Mouse (Mus musculus) liver, adult 2 months (tissue): Measurements from ENCODE around the gene Il34. TPM values are rescaled to one million over a fixed set of nuclear protein-coding genes. Genes with fewer than 3 reads are reported as not detected.

Experiments
- DNase-seq: peaks from one replicate; pipeline ENCODE4 v3.0.0-alpha.2; 2011; ENCODE audit warnings: low read depth, low spot score; ENCODE audit errors: extremely low read depth
- H3K27ac ChIP-seq: fragments of 200-500 bp; replicated peaks from 2 replicates; pipeline ENCODE4 v1.5.1; 2012; ENCODE audit warnings: low read depth, mild to moderate bottlenecking, control low read depth, inconsistent platforms, low read length; ENCODE audit not compliant: insufficient read depth
- H3K27me3 ChIP-seq: fragments of 200-500 bp; 2 replicates; pipeline ENCODE4 v1.6.1; 2012; ENCODE audit warnings: mild to moderate bottlenecking, moderate library complexity, low read length, inconsistent platforms; ENCODE audit not compliant: control insufficient read depth, insufficient read depth
- H3K36me3 ChIP-seq: fragments of 200-500 bp; 2 replicates; pipeline ENCODE4 v1.6.1; 2012; ENCODE audit warnings: low read length, inconsistent platforms; ENCODE audit not compliant: control insufficient read depth, insufficient read depth
- H3K4me1 ChIP-seq: fragments of 200-500 bp; 2 replicates; pipeline ENCODE4 v1.6.1; 2011; ENCODE audit warnings: low read length; ENCODE audit not compliant: control insufficient read depth, insufficient read depth
- H3K4me3 ChIP-seq: fragments of 200-500 bp; 2 replicates; pipeline ENCODE4 v1.5.1; 2011; ENCODE audit warnings: low read depth, mild to moderate bottlenecking, control low read depth, low read length, moderate library complexity; ENCODE audit not compliant: insufficient read depth
- H3K79me2 ChIP-seq: fragments of 200-500 bp; 2 replicates; pipeline ENCODE4 v1.6.1; 2012; ENCODE audit warnings: inconsistent platforms, mild to moderate bottlenecking, low read length, moderate library complexity; ENCODE audit not compliant: control insufficient read depth, insufficient read depth
- H3K9ac ChIP-seq: fragments of 200-500 bp; 2 replicates; pipeline ENCODE4 v1.6.1; 2012; ENCODE audit warnings: low read depth, mild to moderate bottlenecking, control low read depth, inconsistent platforms, low read length
- CTCF ChIP-seq: fragments of 200-500 bp; IDR thresholded peaks from 2 replicates; pipeline ENCODE4 v1.5.1; 2011; ENCODE audit warnings: low read depth, low read length, control low read depth
- POLR2A ChIP-seq: fragments of 200-500 bp; IDR thresholded peaks from 2 replicates; pipeline ENCODE4 v1.6.1; 2011; ENCODE audit warnings: low read length, control low read depth; ENCODE audit not compliant: insufficient read depth; ENCODE audit errors: extremely low read depth
- WGBS: fragments of 180-500 bp; shearing (Covaris S2); methylation state at CpG from one replicate; pipeline ENCODE4 v1.1.7; 2018; 5-methylcytosine and 5-hydroxymethylcytosine counted together
- polyA plus RNA-seq: library from polyadenylated mRNA; depleted of rRNA; stranded (reverse); fragments of >200 nt; gene quantifications from 2 replicates; pipeline ENCODE4 v1.2.3, GENCODE M21; 2012
- total RNA-seq: library from RNA; depleted of rRNA; stranded (reverse); fragments of >200 nt; gene quantifications from 2 replicates; pipeline ENCODE4 v1.2.3, GENCODE M21; 2014

Il34 gene
- total and polyA plus RNA-seq, 2 experiments = 2.4 to 7.3 TPM

DNA sequence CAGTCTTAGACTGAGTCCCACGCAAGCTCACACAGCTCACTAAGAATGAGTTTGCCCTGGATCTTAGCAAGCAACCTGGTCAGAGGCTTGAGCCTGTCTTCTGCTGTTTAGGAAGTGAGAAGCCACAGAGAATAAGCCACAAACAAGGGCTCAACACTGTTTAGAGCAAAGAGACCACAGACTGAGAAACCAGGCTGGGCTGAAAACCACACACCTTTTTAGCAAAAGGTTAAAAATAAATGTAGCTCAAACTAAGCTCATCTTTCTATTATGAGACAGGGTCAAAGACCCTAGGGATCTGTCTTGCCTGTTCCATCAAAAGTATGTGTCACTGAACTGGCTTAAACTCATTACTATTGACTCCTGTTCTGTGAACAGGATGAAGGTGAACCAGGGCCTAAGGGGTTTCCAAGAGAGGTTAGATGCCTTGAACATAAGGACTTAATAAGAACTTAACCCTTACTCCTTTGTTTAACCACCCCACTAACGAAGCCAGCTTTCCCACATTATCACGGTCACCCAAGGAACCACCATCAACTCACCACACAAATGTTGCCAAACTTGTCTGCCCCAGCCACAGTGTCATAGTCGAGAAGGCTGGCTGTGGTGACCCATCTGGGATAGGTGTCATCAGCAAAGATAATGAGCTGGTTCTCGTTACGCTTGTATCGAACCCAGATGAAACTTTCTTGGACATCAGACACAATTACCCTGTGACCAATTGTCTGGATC is 7.5 kb upstream of the Il34 start:
- WGBS = 83% methylated on average over 7 of the region's 7 CpGs
- Histone ChIP-seq H3K79me2 (no peaks in the 10 kb centered on the region), H3K4me3 (no peak overlapping the region), H3K9ac (no peak overlapping the region), H3K27me3 (no peaks in the 10 kb centered on the region), H3K36me3 (peaks cover 88% of the 10 kb centered on the region), H3K4me1 (no peaks in the 10 kb centered on the region), H3K27ac (no peak overlapping the region)
- no peak for DNase-seq
- TF ChIP-seq CTCF (no peak), POLR2A (no peak)

DNA sequence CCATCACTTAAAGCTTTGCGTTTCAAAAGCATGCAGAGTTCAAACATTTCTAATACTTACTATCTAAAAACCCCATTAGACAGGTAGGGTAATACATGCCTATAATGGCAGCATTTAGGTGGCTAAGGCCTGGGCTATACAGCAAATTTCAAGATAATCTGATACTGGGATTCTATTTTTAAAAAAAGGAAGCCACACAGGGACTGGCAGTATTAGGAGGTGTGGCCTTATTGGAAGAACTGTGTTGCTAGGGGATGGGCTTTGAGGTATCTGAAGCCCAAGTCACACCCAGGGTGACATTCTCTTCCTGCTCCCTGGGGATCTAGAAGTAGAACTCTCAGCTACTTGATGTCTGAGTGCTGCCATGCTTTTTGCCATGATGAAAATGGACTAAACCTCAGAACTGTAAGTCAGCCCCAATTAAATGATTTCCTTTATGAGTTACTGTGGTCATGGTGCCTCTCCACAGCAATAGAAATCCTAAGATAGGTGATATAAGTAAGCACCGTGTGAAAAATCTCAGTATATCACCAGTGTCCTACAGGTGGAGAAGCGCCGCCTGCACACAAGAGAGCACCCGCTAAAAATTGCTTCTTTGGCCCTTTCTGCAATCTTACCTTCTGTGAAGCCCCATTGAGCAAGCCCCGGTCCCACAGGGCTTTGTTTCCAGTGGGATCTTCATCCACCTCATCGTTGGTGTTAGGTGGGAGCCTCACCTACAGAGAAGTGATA is 6.8 kb upstream of the Il34 start:
- 94% methylated on average over 7 of the region's 7 CpGs for WGBS
- Histone ChIP-seq H3K4me1 (no peaks in the 10 kb centered on the region), H3K4me3 (no peak overlapping the region), H3K27me3 (no peaks in the 10 kb centered on the region), H3K27ac (no peak overlapping the region), H3K9ac (no peak overlapping the region), H3K36me3 (peaks cover 81% of the 10 kb centered on the region), H3K79me2 (no peaks in the 10 kb centered on the region)
- DNase-seq = no peak
- no peak for TF ChIP-seq POLR2A

DNA sequence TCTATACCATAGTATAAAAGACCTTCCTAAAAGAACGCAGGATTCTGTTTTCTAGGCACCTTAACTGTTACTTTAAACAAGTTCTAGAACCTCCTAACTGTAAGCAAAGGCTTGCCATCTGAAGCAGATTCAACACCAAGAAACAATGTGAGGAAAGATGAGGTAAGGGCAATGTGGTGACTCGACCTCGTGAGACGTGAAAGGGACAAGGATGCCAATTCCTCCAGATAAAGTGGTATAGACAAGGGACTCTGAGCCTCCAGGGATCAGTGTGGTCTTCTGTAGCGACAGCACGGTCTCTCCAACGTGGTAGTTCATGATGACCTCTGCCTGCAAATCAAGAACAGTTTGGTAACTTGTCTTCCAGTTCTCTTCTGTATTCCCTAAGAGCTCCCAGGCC is 6.1 kb upstream of the Il34 start:
- H3K27ac ChIP-seq = no peak overlapping the region
- H3K9ac ChIP-seq = no peak overlapping the region
- H3K4me1 ChIP-seq = no peaks in the 10 kb centered on the region
- H3K27me3 ChIP-seq = no peaks in the 10 kb centered on the region
- TF ChIP-seq POLR2A (no peak), CTCF (no peak)
- no peak overlapping the region for H3K4me3 ChIP-seq
- 87% methylated on average over 7 of the region's 7 CpGs for WGBS
- no peaks in the 10 kb centered on the region for H3K79me2 ChIP-seq
- H3K36me3 ChIP-seq = peaks cover 74% of the 10 kb centered on the region
- no peak for DNase-seq

DNA sequence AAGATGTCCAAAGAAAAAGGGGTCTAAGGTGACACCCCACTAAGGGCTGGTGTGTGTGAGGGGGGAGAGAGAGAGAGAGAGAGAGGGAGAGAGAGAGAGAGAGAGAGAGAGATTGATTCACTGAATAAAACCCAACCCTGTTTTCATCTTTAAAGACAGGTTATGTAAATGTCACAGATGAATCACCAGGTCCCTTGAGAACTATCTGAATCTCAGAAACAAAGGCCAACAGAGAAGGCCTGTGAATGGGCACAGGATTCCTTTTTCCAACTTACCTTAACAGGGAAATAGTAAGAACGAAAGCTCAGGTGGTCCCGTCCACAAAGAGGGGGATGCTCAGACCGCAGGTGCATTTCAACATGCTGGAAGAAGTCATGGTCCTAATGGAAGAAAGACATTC is 5.4 kb upstream of the Il34 start:
- WGBS = 93% methylated on average over 3 of the region's 3 CpGs
- Histone ChIP-seq H3K79me2 (no peaks in the 10 kb centered on the region), H3K4me1 (no peaks in the 10 kb centered on the region), H3K9ac (no peak overlapping the region), H3K27ac (no peak overlapping the region), H3K4me3 (no peak overlapping the region), H3K36me3 (peaks cover 68% of the 10 kb centered on the region), H3K27me3 (no peaks in the 10 kb centered on the region)
- DNase-seq = no peak
- TF ChIP-seq CTCF (no peak), POLR2A (no peak)

DNA sequence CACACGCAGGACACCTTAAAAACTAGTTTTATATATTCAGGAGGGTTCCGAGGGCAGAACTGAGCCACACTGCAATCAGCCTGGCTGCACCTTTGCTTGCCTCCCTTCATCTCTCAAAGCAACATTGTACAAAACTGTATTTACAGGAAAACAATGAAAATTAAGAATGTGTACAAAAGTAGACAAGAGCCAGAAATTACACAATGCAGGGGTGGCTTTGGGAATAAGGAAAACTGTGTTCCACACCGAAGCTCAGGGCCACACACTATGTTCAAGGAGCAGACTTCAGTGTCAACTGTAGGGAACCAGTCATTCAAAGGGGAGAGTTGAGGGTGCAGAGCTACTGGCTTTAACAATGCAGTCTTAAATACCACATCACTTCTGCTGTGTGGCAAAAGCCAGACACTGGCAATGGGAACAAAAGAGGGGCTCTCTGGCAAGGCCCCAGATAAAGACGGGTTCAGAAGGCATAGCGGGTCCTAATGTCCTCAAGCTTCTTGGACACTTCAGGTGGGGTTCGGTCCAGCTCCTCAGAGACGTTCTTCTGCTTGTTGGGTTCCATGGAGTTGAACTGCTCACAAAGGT is 4.8 kb upstream of the Il34 start:
- Histone ChIP-seq H3K27me3 (no peaks in the 10 kb centered on the region), H3K36me3 (peaks cover 63% of the 10 kb centered on the region), H3K27ac (no peak overlapping the region), H3K4me3 (no peak overlapping the region), H3K4me1 (no peaks in the 10 kb centered on the region), H3K79me2 (no peaks in the 10 kb centered on the region), H3K9ac (no peak overlapping the region)
- TF ChIP-seq POLR2A (no peak), CTCF (no peak)
- WGBS = 86% methylated on average over 7 of the region's 7 CpGs
- DNase-seq = no peak
